Comparison of ENCODE assay signal across 20 mouse cellular contexts in the genomic region with DNA sequence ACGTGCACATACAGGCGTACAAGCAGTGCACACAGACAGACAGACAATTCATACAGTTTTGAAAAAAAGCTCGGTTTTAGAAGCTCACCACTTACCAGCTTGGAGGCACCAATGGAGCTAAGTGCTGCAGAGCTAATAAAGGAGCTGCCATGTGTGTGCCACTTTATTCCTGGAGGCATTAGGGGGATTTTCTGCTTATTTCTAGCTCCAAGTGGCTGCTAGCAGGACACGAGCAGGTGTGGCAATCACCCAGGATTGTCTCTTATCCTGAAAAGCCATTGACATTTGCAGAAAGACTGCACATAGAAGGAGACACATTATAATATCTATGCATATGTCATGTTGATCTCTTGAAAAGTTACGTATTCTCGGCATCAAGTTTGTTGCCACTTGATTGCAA.
"Had no signal": no experiment of that assay in that cellular context is flagged by ENCODE, and none has a peak within 500 bp of the region (broad histone marks: within the 10 kb centered on the region; RNA-seq: fewer than 3 reads in every experiment).

No protein-coding gene starts in this region.

- H3K4me2 ChIP-seq: forebrain, embryonic 15.5 days; heart, embryonic 11.5 days; heart, embryonic 13.5 days; heart, embryonic 15.5 days; hindbrain, embryonic 13.5 days; hindbrain, embryonic 15.5 days; limb, embryonic 13.5 days; limb, embryonic 15.5 days had no signal

- H3K4me1 ChIP-seq: forebrain, embryonic 15.5 days; hindbrain, embryonic 13.5 days; hindbrain, embryonic 15.5 days had no signal

- ATAC-seq: forebrain, embryonic 15.5 days; forebrain, postnatal 0 days; hindbrain, postnatal 0 days; intestine, embryonic 16.5 days had no signal

- H3K27ac ChIP-seq: forebrain, embryonic 15.5 days; heart, embryonic 13.5 days; heart, embryonic 15.5 days; hindbrain, embryonic 13.5 days; hindbrain, embryonic 15.5 days; hindbrain, postnatal 0 days; kidney, postnatal 0 days; limb, embryonic 13.5 days; limb, embryonic 15.5 days had no signal

- H3K27me3 ChIP-seq: forebrain, embryonic 15.5 days; heart, embryonic 13.5 days; heart, embryonic 15.5 days; hindbrain, embryonic 13.5 days; hindbrain, embryonic 15.5 days; limb, embryonic 13.5 days; limb, embryonic 15.5 days had no signal

- DNase-seq: forebrain, postnatal 0 days; gastrocnemius, postnatal 14 days; gastrocnemius, postnatal 36 days; heart, adult 18-20 months; heart, postnatal 14 days; heart, postnatal 36 days; layer of hippocampus, adult 9-11 months; layer of hippocampus, postnatal 36 days; left cerebral cortex, postnatal 4 days had no signal

- H3K36me3 ChIP-seq: forebrain, embryonic 15.5 days; heart, embryonic 13.5 days; heart, embryonic 15.5 days; hindbrain, embryonic 13.5 days; hindbrain, embryonic 15.5 days; limb, embryonic 13.5 days; limb, embryonic 15.5 days had no signal

- H3K9ac ChIP-seq: forebrain, embryonic 15.5 days; forebrain, postnatal 0 days; heart, embryonic 13.5 days; heart, embryonic 15.5 days; hindbrain, embryonic 13.5 days; hindbrain, embryonic 15.5 days; limb, embryonic 13.5 days; limb, embryonic 15.5 days had no signal

- H3K9me3 ChIP-seq: forebrain, embryonic 15.5 days; heart, embryonic 13.5 days; heart, embryonic 15.5 days; hindbrain, embryonic 15.5 days; limb, embryonic 13.5 days; limb, embryonic 15.5 days had no signal

- H3K4me3 ChIP-seq: forebrain, embryonic 15.5 days; heart, embryonic 13.5 days; heart, embryonic 15.5 days; hindbrain, embryonic 13.5 days; hindbrain, embryonic 15.5 days; limb, embryonic 13.5 days; limb, embryonic 15.5 days had no signal
